Mouse (Mus musculus): ENCODE data around the gene Rita1.

DNA sequence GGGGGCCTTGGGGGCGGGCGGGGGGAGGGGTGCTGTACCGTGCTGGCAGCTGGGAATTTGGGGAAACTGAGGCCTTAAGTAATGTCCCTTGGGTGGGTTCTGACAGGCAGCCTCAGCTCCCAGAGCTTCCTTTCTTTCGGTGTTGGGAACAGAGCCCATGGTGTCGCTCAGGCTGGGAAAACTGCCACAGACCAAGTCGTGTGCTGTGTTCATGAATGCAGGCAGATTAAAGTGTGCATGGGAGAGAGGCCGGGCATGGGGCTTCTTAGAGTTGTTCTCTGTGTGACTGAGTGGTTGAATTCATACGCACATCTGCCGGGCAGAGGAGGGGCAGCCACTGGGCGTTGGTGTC lies 9.4 kb upstream of the Rita1 start:
- TF ChIP-seq CTCF (IDR thresholded peaks at IDR 0.05; ENCODE audit: low read depth) (no peak), EP300 (IDR thresholded peaks at IDR 0.05; ENCODE audit: low read depth) (no peak)
